Mouse (Mus musculus): Measurements from ENCODE around the gene Ube2t.

Ube2t gene

DNA sequence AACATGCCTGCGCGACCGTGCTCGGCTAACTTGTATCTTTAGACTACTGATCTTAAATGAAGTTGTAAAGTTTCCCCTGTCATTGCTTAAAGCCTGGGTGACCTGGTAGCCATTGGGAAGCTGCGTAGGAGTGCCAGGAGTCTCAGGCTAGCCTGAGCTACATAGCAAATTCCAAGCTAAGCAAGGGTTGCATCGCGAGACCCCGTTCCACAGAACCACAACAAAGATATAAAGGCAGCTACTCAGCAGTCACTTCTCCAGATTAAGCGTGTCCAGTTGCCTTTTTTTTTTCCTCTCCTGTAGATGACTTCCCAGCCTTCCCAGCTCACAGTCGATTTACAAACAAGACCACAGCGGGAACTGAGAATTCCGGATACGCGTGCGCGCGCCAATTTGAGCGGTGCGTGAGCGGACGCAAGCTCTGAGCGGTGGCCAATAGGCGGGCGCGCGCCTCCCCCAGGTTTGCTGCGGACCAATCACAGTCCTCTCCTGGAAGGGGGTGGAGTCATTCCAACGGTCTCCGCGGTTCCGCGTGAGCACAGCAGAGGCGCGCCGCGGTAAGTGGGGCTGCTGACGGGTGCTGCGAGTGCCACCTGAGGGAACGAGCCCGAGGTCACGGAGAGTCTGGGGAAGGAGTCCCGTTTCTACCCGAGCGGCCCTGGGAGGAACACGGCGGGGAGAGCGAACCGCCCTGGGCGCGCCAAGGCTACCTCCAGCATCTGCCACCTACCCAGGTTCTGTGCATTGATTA lies at the start of gene Ube2t:
Gene Ube2t, plus strand, starts transcription at position 513 of the 751 bp plus-strand sequence.
- DNase-seq = peak; percentile 97

DNA sequence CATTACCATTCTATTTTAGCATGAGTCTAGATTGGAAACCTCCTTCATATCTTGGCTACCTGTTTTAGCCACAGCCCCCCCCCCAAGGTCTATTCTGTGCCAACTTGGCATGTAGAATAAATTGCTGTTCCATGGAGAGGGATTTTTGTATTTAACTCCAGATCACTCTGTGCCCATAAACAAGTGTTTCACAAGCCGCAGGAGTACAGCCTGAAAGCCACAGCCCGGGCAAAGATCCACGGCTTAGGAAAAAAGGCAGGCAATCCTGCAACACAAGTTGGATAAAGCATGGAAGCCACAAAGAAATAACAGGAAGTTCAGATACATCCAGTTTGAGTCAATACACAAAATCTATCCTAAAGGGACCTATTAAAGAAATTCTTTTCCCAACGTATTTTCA lies 48.8 kb upstream of the Ube2t start:
- no peak for DNase-seq

DNA sequence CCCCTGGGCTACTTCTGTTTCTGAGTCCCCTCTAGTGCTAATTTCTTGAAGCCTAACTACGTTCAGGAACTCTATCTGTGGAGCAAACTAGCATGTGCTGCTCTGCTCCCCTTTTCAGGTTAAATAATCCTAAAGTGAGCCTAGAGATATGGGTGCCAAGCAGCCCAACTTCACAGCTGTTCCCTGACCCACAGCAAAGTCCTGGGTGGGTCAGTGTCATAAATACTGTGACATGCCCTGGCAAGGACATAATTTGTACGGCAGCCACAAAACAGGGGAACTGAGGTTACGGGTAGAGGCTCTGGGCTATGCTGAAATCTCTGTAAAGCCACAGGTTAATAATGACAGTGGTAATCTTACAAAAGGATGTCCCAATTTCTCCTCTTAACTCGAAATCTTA lies 46.9 kb upstream of the Ube2t start:
- no peak for DNase-seq

DNA sequence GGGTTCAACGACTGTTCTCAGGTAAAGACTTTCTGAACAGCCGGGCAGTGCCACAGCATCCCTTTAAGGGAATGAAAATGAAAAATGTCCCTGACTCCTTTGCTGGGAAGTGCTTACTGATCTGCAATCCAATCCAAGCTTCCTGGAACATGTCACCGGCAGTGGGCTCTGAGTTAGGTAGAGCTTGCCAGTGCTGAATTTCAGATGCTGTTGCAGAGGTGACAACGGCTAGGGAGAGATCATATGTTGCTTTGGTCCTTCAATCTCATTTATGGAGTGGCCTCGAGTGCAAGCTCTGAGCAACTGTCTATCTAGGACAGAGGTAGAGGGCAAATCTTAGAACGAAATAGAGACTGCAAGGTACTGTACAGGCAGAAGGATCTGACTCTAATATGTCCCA lies 43.4 kb upstream of the Ube2t start:
- no peak for DNase-seq

DNA sequence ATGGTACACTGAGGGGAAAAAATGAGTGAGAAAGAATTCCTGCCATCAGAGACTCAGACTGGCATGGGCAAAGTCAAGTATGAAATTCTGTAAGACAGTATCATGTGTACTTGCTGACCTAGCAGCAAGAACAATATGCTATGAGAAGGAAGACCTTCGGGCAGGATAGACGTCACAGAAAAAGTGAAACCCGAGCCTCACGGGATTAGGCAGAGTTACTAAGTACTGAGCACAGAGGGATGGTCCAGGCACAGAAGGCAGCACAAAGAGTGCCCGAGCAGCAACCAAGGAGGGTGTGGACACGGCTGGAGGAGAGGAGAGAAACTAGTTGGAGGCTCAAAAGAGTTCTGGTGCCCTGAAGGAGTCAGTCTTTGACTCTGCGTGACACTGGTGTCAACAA lies 29.9 kb upstream of the Ube2t start:
- no peak for DNase-seq

DNA sequence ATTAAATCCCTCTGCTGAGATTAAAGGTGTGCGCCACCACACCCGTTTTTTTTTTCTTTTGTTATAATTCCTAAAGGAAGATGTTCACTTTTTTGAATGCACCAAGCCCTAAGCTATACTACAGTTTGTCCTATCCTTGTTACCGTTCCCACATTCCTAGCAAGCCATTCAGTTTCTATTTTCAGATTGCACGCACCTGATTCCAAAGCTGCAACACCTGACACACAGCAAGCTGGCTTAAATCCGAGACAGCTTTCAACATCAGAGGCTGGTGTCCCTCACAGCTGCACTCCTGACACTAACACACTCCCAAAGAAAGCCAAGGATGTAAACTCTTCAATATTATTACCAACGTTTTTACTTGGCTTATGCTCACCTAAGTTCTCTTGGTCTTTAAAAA lies 26.0 kb upstream of the Ube2t start:
- no peak for DNase-seq

DNA sequence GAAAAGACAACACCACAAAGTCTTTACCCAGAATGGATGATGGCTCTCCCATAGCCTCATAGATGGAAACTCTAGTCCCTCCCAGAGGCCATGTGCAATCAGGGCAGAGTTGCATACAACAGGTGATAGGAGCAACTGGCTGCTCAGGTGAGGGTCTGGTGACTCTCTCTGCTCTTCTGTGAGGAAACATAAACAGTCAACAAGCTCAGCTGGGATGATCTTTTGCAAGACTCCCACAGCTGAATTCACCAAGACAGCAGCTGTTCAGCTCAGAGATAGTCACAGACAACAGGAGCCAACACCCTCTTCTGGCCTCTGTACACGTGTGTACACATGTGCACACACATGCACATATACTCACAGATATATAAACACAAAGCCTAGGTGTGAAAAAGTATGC lies 24.1 kb upstream of the Ube2t start:
- DNase-seq = no peak

DNA sequence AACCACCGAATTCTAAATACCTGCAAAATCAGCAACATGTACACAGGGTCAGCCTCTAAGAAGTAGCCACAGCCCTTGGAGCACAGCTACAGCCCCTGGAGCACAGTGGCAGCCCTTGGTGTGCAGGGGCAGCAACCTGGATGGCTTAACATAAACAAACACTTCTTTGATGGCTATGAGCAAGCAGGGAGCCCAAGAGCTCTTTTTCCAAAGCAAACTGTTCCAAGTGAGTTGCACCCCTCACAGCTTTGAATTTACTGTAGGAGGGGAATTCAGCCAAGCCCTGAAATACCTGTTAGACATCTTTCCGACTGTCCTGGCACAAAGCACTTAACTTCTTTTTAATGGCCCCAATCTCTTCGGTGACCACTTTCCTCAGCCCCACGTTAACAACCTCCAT lies 21.5 kb upstream of the Ube2t start:
- DNase-seq = no peak

DNA sequence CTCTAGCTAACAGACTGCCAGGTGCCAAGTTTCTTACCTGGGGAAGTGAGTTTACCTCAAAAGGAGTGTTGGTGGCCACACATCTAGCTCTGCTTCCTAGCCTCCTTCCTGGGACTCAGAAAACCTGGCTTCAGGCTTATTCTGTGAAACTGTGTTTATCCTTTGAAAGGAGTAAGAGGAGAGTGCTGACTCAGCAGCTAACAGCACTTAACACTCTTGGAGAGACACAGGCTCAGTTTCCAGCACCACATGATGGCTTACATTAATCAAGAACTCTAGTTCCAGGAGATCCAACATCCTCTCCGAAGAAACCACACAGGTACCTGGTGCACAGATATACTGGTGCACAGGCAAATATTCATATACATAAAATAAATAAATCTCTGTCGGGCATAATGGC lies 19.5 kb upstream of the Ube2t start:
- no peak for DNase-seq

DNA sequence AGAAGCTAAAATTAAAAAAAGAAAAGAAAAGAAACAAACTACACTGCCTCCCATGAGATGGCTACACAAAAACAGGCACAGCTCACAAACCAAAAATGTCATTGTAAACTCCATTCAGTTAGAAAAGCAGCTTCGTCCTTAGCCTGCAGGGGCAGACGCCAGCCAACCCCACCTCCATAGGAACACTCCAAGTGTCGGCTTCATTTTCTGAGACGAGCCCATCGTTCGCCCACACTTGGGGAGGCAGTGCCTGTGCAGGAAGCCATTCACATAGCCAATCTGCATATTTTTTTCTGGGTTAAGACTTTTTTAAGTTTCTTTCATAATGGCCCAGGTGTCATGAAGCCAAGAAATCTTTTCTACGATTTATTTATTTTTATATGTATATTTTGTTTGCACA lies 14.8 kb upstream of the Ube2t start:
- DNase-seq = no peak

DNA sequence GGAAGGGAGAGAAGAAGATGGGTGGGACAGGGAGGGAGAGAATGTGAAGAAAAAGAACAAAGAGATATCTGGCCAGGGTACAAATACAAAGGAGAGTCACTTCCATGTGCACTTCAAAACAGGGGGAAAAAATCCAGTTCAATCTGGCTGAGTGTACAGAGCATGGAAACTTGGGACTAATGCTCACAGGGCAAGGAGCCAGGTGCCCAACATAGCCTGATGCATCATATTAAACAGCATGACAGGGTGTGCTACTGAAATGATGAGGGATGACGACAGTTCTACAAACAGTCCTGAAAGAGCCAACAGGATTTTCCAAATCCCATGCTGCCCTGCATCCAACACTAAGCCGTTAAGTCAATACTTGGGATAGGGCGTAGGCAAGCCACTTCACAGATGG lies 12.4 kb upstream of the Ube2t start:
- DNase-seq = no peak

DNA sequence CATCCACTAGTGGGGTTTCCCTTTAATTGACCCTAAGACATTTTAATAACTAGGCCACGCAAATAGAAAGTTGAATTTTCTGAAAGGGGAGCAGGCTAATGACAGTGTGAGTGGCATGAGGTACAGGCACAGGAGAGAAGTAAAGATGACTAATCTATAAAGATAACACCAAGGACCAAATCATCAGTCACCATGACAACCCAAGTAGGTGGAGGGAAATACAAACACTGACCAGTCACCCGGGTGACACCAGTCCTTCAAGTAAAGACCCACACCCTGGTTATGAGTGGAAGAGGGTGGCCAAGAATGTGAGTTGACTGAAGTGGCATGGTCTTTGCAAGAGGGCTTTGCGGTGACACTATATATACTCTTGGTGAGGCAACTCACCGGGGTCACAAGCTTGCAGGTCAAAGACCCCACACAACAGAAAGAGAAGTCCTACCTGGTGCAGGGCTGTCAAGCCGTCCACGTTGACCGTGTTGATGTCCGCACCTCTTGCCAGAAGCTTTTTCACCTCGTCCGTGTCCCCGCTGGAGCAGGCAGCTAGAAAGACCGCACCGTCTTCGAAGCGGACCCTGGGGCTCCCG lies 7.2 kb upstream of the Ube2t start:
- DNase-seq = no peak

DNA sequence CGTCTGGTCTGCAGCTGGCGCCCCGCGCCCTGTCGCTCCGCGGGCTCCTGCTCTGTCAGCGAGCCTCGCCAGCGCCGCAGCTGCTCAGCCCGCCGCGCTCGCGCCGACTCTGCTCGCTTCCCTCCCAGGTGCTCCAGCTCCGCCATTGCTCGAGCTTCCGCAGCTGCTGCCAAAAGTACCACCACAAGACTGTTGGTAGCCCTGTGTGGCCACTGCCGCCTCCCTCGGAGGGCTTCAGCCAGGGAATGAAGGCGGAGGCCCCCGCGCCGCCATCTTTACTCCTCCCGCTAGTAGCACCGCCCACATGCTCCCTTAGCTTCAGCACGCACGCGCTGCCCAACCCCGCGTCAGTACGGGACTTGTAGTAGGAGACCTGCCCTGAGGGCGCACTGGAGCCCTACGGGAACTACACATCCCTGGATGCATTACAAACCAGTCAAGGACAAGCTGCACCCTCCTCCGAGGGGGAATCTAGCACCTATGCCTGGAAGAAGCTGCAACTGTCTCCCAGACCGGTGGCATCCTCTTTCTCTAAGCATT lies 6.7 kb upstream of the Ube2t start, which contains the start of gene Ppp1r12b:
Gene Ppp1r12b, minus strand, starts transcription at position 306 of the 540 bp plus-strand sequence.
- peak; percentile 96 to 98 for DNase-seq

DNA sequence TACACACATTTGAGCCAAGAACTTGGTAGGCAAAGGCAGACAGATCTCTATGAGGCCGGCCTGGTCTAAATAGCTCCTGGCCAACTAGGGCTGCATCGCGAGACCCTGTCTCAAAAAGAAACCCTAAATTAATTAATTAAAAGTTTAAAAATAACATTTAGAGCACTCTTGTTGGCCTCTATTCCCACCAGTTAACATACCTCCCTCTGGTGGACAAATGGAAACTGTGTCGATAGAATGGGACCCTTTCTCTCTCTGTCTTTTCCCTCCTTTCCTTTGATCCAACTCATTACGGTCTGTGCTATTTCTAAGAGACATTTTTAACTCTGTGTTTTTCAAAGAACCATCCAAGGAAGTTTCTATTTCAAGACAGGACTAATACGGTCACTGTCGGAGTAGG lies 1.7 kb upstream of the Ube2t start:
- no peak for DNase-seq

DNA sequence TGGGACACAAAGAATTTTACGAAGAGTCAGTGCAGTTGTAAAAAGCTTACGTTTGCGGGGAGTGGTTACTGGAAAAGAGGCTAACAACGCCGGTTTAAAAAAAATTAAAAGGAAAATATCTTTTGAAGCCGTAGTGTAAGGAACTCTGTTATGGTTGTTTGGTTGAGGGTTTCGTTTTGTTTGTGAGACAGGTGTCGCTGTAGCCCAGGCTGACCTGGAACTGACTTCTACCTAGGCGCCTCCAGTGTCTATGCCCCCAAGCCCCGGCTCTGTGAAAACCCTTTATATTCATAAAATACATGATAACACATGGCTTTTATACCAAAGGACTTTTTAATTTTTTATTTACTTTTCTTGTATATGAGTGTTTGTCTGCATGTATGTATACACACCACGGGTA lies 456 bp downstream of the Ube2t start:
- peak; percentile 25 to 59 for DNase-seq

DNA sequence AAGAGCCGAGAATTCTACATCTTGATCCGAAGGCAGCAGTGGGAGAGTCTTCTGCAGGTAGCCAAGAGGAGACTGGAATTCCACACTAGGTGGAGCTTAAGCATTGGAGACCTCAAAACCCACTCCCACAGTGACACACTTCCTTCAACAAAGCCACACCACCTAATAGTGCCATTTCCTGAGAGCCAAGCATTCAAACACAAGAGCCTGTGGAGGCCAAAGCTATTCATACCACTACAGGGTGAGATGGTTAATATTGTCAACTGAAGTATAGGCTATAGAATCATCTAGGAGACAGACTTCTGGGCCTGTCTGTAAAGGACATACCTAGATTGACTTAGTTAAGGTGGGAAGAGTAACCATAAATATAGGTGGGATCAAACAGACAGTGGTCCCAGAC lies 3.1 kb downstream of the Ube2t start:
- no peak for DNase-seq

DNA sequence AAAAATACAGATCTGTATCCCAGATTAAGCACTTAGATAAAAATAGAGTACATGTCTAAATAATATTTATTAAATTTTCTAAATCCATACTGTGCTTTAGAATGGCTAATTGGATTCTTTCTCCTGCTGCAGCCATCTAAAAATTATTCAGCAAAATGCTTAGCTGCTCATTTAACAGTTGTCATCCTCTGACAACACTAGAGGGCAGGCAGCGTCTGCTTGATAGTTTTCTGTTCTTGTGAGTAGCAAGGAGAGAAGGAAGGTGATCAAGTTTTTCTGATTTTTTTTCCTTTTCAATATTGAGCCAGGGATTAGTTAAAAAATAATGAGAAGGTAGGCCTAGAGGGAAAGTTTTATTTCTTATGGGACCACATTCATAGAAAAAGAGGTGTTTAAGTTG lies 10.6 kb downstream of the Ube2t start:
- DNase-seq = no peak

DNA sequence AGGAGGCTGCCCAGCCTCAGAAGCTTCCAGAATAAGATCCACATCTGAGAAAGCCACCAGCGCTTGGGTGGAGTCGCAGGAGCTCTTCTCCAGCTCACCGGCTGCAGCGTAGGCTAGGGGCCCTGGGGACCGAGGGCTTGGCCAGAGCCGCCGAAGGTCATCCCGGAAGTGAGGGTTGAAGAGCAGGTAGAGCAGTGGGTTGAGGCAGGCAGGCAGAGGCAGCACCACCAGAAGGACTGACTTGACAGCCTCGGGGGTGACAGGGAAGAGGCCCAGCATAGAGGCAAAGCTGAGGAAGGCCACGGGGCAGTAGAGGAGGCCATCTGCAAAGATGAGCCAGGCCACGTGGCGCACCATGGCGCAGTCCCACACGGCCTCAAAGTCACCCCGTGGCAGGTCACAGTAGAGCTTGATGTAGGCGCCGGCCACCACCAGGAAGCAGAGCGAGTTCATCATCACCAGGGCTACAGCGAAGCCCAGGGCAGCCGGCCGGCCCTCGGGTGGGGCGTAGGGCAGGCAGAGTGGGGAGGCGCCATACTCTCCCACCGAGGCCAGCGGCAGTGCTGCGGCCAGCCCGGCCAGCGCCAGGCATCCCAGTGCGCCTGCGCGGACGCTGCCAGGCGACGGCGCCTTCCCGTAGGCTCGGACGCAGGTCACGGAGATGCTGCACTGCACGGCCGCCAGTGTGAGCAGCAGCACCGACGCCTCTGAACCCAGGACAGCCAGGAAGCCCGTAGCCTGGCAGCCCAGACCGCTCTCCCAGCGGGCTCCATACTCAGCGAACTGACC lies 25.0 kb downstream of the Ube2t start:
- DNase-seq = peak; percentile 54 to 70

DNA sequence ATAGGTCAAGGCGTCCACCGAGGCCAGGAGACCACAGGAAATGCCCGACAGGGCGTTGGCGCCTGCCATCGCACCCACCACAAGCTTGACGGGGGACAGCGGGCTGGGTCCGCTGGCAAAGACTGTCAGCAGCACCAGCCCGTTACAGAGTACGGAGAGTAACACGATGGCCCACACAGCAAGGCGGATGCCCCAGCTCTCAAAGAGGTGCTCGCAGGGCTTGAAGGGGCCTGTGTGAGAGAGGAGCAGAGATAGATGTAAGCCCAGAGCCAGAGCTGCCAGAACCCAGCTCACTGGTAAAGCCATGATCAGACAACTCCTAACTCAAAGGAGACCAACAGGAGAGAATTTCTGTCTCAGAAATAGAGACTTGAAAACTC lies 25.6 kb downstream of the Ube2t start:
- DNase-seq = no peak

DNA sequence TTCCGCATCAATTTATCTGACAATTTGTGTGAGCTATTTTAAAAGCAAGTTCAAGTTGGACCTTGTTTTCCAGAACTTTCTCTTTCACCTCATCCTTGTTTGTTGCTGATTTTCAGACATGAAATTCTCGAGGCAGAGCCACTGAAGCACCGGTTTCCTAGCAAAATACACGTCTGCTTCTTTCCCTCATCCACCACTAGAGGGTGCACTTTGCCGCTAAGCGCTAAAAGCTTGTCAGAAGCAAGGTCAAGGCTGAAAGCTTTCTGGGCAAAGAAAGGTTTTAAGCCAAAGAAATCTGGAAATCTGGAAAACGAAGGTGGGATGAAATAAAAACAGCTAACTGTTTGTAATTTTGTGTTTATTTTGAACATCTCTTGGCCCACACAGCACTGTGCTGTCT lies 27.0 kb downstream of the Ube2t start:
- DNase-seq = peak; percentile 79 to 84

DNA sequence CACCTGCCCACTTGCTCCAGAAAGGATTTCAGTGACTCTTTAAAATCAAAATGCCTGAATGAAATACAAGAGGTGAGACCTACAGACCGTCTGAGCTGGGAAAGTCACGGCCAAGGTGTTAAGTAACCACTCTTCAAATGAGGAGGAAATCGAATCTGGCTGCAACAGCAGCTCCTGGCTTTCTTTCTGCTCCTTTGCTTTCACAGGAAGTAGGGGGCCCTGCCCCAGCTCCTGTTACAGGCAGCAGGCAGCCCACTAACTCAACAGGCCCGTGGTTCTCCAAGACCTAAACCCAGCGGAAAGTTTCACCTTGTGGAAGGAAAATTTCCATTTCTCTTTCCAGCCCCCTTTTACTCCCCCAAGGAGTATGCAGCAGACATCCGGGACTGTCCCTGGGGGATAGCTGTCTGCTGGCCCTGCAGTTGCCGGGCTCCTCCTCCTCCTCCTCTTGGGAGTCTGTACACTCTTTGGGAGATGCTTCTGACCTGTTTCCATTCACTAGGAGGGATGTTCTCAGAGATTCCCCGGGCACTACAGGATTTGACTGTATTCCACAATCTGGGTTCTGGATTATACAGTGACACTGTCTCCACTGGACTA lies 29.8 kb downstream of the Ube2t start:
- DNase-seq = peak; percentile 39 to 59

DNA sequence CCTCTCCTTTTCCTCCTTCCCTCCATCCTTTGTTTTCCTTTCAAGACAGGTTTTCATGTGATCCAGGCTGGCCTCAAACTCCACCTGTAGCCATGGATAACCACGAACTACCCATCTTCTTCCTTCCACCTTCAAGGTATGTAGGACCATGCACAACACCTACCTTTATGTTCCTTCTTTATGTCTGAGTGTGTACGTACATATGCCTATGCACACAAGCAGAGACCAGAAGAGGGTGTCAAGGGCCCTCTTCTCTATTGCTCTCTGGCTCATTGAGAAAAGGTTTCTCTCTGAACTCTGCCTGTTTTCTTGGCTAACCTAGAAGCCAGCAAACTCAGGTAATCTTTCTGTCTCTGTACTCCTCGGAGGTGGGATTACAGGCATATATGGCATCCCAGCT lies 32.4 kb downstream of the Ube2t start:
- peak in 1 of 2 experiments; percentile 7 for DNase-seq

DNA sequence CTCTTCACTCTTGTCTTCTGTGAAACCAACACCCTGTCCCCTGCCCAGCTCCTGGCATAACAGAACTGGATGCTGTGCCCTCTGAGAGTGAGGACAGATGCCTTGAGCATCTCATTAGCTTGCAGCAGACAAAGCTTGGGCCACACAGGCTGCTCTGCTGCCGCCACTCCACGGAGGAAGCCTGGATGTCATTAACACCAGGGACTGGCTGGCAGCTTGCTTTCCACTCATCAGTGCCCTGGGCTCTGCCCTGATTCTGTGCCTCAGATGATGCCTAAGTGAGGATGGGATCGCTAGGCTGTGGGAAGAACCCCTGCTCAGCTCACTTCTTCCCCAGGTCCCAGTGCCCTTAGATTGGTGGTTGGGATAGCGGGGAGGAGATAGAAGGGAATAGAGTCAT lies 33.1 kb downstream of the Ube2t start:
- DNase-seq = no peak
